Mouse (Mus musculus): ENCODE measurements at regions not wholly inside any gene's neighbourhood (a gene's known extent, or its start where the extent isn't known, plus 50 kb on each side); places are given as distances from the start of the nearest gene placed in this dataset.
"Not testable (repeated sequence)": the region's sequence is repeated elsewhere in the genome, so short reads cannot be mapped to it uniquely, and the experiment has no call there.

- no peak for DNase-seq (ENCODE audit: low read depth, low spot score)
- Histone ChIP-seq H3K9ac (ENCODE audit: insufficient read depth, low read depth, low read length, poor library complexity, severe bottlenecking) (no peak overlapping the region), H3K27ac (ENCODE audit: insufficient read depth, low read depth, low read length, poor library complexity, severe bottlenecking) (no peak overlapping the region), H3K36me3 (ENCODE audit: control insufficient read depth, insufficient read depth, low read length, poor library complexity, severe bottlenecking) (no peaks in the 10 kb centered on the region), H3K4me1 (ENCODE audit: control insufficient read depth in 2 of 2, insufficient read depth in 2 of 2, low read length in 2 of 2, poor library complexity in 1 of 2) (no peaks in the 10 kb centered on the region), H3K4me3 (ENCODE audit: insufficient read depth in 1 of 2, low read depth in 1 of 2, low read length in 2 of 2, poor library complexity in 1 of 2, severe bottlenecking in 1 of 2) (no peak overlapping the region), H3K9me3 (ENCODE audit: control insufficient read depth, insufficient read depth, low read depth, low read length) (no peaks in the 10 kb centered on the region)
- TF ChIP-seq MAFK (IDR thresholded peaks at IDR 0.05; ENCODE audit: insufficient read depth, low read depth, low read length) (no peak), ZNF384 (IDR thresholded peaks at IDR 0.05; ENCODE audit: low read depth, low read length) (no peak), HCFC1 (IDR thresholded peaks at IDR 0.05; ENCODE audit: borderline replicate concordance, insufficient read depth, low read length) (no peak), ZC3H11A (IDR thresholded peaks at IDR 0.05; ENCODE audit: borderline replicate concordance, low read depth, low read length) (no peak), CHD2 (IDR thresholded peaks at IDR 0.05; ENCODE audit: low read depth, low read length) (no peak)
- in situ Hi-C loops (cut with MboI; ENCODE audit: low sequenced_read_pairs in 2 of 2, unreplicated experiment in 2 of 2) = no loop called here
Measured at GRCm38 (mm10) chr13:83749376-83750150, 245.7 kb downstream of the Mef2c start.

GRCm38 (mm10) chr13:83750437-83750836 is 246.6 kb downstream of the Mef2c start:
- DNase-seq (ENCODE audit: low read depth, low spot score) = no peak
- Histone ChIP-seq H3K27ac (ENCODE audit: insufficient read depth, low read depth, low read length, poor library complexity, severe bottlenecking) (no peak overlapping the region), H3K9me3 (ENCODE audit: control insufficient read depth, insufficient read depth, low read depth, low read length) (no peaks in the 10 kb centered on the region), H3K36me3 (ENCODE audit: control insufficient read depth, insufficient read depth, low read length, poor library complexity, severe bottlenecking) (no peaks in the 10 kb centered on the region), H3K4me3 (ENCODE audit: insufficient read depth in 1 of 2, low read depth in 1 of 2, low read length in 2 of 2, poor library complexity in 1 of 2, severe bottlenecking in 1 of 2) (no peak overlapping the region), H3K9ac (ENCODE audit: insufficient read depth, low read depth, low read length, poor library complexity, severe bottlenecking) (no peak overlapping the region), H3K4me1 (ENCODE audit: control insufficient read depth in 2 of 2, insufficient read depth in 2 of 2, low read length in 2 of 2, poor library complexity in 1 of 2) (no peaks in the 10 kb centered on the region)
- in situ Hi-C loops (cut with MboI; ENCODE audit: low sequenced_read_pairs in 2 of 2, unreplicated experiment in 2 of 2) = no loop called here
- TF ChIP-seq ZNF384 (IDR thresholded peaks at IDR 0.05; ENCODE audit: low read depth, low read length) = no peak

- H3K27ac ChIP-seq (ENCODE audit: insufficient read depth, low read depth, low read length, poor library complexity, severe bottlenecking) = no peak overlapping the region
- no peak for DNase-seq (ENCODE audit: low read depth, low spot score)
- in situ Hi-C loops (cut with MboI; ENCODE audit: low sequenced_read_pairs in 2 of 2, unreplicated experiment in 2 of 2) = no loop called here
- TF ChIP-seq HCFC1 (IDR thresholded peaks at IDR 0.05; ENCODE audit: borderline replicate concordance, insufficient read depth, low read length) (no peak), ZNF384 (IDR thresholded peaks at IDR 0.05; ENCODE audit: low read depth, low read length) (no peak), MAFK (IDR thresholded peaks at IDR 0.05; ENCODE audit: insufficient read depth, low read depth, low read length) (no peak), CHD2 (IDR thresholded peaks at IDR 0.05; ENCODE audit: low read depth, low read length) (no peak), ZC3H11A (IDR thresholded peaks at IDR 0.05; ENCODE audit: borderline replicate concordance, low read depth, low read length) (no peak)
- H3K36me3 ChIP-seq (ENCODE audit: control insufficient read depth, insufficient read depth, low read length, poor library complexity, severe bottlenecking) = no peaks in the 10 kb centered on the region
- H3K4me3 ChIP-seq (ENCODE audit: insufficient read depth in 1 of 2, low read depth in 1 of 2, low read length in 2 of 2, poor library complexity in 1 of 2, severe bottlenecking in 1 of 2) = no peak overlapping the region
- H3K9me3 ChIP-seq (ENCODE audit: control insufficient read depth, insufficient read depth, low read depth, low read length) = no peaks in the 10 kb centered on the region
- no peak overlapping the region for H3K9ac ChIP-seq (ENCODE audit: insufficient read depth, low read depth, low read length, poor library complexity, severe bottlenecking)
- no peaks in the 10 kb centered on the region for H3K4me1 ChIP-seq (ENCODE audit: control insufficient read depth in 2 of 2, insufficient read depth in 2 of 2, low read length in 2 of 2, poor library complexity in 1 of 2)
Measured at GRCm38 (mm10) chr13:83760387-83761170, 256.7 kb downstream of the Mef2c start.

- TF ChIP-seq ZC3H11A (IDR thresholded peaks at IDR 0.05; ENCODE audit: borderline replicate concordance, low read depth, low read length) (no peak), MAFK (IDR thresholded peaks at IDR 0.05; ENCODE audit: insufficient read depth, low read depth, low read length) (no peak), CHD2 (IDR thresholded peaks at IDR 0.05; ENCODE audit: low read depth, low read length) (no peak), HCFC1 (IDR thresholded peaks at IDR 0.05; ENCODE audit: borderline replicate concordance, insufficient read depth, low read length) (no peak), ZNF384 (IDR thresholded peaks at IDR 0.05; ENCODE audit: low read depth, low read length) (no peak)
- DNase-seq (ENCODE audit: low read depth, low spot score) = no peak
- in situ Hi-C loops (cut with MboI; ENCODE audit: low sequenced_read_pairs in 2 of 2, unreplicated experiment in 2 of 2) = no loop called here
Measured at GRCm38 (mm10) chr13:83762484-83762883, 258.6 kb downstream of the Mef2c start.

GRCm38 (mm10) chr13:83763288-83763687 is 259.5 kb downstream of the Mef2c start:
- H3K4me1 ChIP-seq (ENCODE audit: control insufficient read depth in 2 of 2, insufficient read depth in 2 of 2, low read length in 2 of 2, poor library complexity in 1 of 2); H3K27ac ChIP-seq (ENCODE audit: insufficient read depth, low read depth, low read length, poor library complexity, severe bottlenecking); H3K4me3 ChIP-seq (ENCODE audit: insufficient read depth in 1 of 2, low read depth in 1 of 2, low read length in 2 of 2, poor library complexity in 1 of 2, severe bottlenecking in 1 of 2); DNase-seq (ENCODE audit: low read depth, low spot score); H3K36me3 ChIP-seq (ENCODE audit: control insufficient read depth, insufficient read depth, low read length, poor library complexity, severe bottlenecking); H3K9ac ChIP-seq (ENCODE audit: insufficient read depth, low read depth, low read length, poor library complexity, severe bottlenecking); H3K9me3 ChIP-seq (ENCODE audit: control insufficient read depth, insufficient read depth, low read depth, low read length); in situ Hi-C loops (cut with MboI; ENCODE audit: low sequenced_read_pairs in 2 of 2, unreplicated experiment in 2 of 2): not testable (repeated sequence)

More at GRCm38 (mm10) chr13:83762484-83762883, 258.6 kb downstream of the Mef2c start:
- no peaks in the 10 kb centered on the region for H3K4me1 ChIP-seq (ENCODE audit: control insufficient read depth in 2 of 2, insufficient read depth in 2 of 2, low read length in 2 of 2, poor library complexity in 1 of 2)
- H3K9me3 ChIP-seq (ENCODE audit: control insufficient read depth, insufficient read depth, low read depth, low read length) = no peaks in the 10 kb centered on the region
- H3K4me3 ChIP-seq (ENCODE audit: insufficient read depth in 1 of 2, low read depth in 1 of 2, low read length in 2 of 2, poor library complexity in 1 of 2, severe bottlenecking in 1 of 2) = no peak overlapping the region
- no peaks in the 10 kb centered on the region for H3K36me3 ChIP-seq (ENCODE audit: control insufficient read depth, insufficient read depth, low read length, poor library complexity, severe bottlenecking)
- no peak overlapping the region for H3K27ac ChIP-seq (ENCODE audit: insufficient read depth, low read depth, low read length, poor library complexity, severe bottlenecking)
- no peak overlapping the region for H3K9ac ChIP-seq (ENCODE audit: insufficient read depth, low read depth, low read length, poor library complexity, severe bottlenecking)
